Mouse (Mus musculus) granulocyte monocyte progenitor cell, adult 5-6 weeks (primary cell): ENCODE measurements around the gene Vmp1. TPM values are rescaled to one million over a fixed set of nuclear protein-coding genes. Genes with fewer than 3 reads are reported as not detected.

Experiments used
- ATAC-seq: replicated peaks from 2 replicates; pipeline ENCODE4 v1.8.0; 2016; ENCODE audit warnings: mild to moderate bottlenecking, moderate TSS enrichment, inconsistent platforms; ENCODE audit not compliant: poor library complexity, severe bottlenecking
- total RNA-seq, 2 experiments: library from RNA; stranded (forward) in 1 of 2; stranded (reverse) in 1 of 2; fragments of 200-712, 200-1000 nt in 1 of 2; fragments of >200 nt in 1 of 2; fragmentation: Nextera tagmentation in 1 of 2; gene quantifications; 2 replicates each; pipeline ENCODE4 v1.2.3; 2014 to 2017

Vmp1 gene
- total RNA-seq (2014; fragmentation: Nextera tagmentation), result 61.1 and 83.8 TPM in 2 replicates
- total RNA-seq (2017), result 79.1 and 105 TPM in 2 replicates

DNA sequence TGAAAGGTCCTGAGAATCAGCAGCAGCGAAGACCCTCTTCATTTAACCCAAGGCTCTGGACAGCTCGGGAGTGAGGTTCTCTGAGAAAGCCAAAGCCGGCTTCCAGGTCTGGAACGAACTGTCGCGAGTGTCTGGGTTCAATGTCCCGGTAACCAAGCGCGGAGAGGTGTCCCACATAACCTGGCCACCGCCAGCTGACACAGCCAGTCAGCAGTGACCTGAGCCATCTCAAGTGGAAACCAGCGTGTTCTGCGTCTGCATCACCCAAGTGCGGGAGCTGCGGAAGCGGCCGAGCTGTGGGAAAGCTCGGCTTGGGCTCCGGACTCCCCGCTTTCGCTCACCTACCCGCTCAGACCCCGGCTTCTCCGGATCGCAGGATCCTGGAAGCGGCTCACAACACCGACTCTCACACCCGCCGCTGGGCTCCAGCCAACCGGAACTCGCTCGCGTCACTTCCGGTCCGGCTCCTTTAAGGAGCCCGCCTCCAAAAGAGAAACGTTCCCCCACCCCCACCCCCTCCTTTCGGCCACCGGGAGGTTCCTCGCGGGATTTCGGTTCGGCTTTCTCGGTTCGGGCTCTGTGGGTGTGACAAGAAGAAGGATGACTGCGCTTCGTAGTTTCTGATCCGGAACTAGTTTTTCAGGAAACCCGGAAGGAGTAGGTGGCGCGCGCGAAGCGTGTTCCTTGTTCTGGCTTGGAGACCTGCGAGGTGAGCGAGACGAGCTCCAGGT, at the start of gene Vmp1, which contains the start of gene Ptrh2:
TSS of gene Vmp1 (minus strand) at position 442 of the 731 bp plus-strand sequence.
TSS of gene Ptrh2 (plus strand) at position 591 of the 731 bp plus-strand sequence.
- peak; percentile 92 for ATAC-seq

DNA sequence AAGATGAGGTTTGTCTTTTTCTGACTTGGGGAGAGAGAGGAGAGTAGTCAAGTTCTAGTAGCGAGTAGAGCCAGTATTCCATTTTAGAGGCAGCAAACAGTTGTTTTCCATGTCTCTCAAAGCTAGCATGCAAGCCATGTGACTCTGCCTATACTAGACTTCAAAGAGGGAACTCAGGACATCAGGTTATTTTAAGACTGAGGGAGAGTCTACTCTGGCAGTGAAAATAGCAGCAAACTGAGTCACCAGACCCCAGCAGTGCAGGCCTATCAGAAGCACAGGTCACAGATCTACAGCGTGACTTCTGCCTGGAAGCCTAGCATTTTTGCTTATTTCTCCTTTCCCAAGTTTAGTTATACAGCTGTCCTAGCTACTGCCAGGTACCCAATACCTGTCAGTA, 47.8 kb upstream of the Vmp1 start:
- no peak for ATAC-seq

DNA sequence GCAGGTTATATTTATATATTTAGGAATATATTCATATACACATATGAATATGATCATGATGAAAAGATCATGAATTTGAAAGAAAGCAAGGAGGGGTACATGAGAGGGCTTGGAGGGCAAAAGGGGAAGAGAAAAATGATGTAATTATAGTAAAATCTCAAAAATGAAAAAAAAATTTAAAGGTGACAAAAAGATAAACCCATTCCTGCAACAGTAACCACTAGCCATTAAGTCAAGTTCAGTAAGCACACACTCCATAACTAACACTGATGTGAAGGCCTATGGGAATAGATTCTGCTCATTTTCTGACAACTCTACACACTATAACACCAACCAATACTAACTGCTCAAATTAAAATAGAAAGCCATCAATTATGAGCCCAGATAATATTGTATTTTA, 42.0 kb upstream of the Vmp1 start:
- ATAC-seq, result no peak

DNA sequence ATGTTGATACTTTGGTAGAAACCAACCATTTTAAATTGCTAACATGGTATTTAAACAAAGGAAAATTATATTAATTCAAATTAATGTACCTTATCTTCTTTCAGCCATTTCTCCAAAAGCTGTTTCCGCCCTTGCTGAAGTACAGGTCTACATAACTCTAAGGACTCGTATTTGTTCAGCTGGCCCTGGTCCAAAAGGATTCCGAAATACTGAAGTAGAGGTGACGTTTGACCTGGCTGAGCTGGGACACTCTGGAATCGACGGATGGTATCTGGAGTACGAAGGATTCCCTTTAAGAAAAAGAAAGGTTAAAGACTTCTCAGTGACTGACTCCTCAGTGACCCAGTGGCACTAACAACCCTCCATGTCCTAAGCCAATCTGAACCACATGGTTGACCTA, 41.3 kb upstream of the Vmp1 start:
- ATAC-seq, result no peak

DNA sequence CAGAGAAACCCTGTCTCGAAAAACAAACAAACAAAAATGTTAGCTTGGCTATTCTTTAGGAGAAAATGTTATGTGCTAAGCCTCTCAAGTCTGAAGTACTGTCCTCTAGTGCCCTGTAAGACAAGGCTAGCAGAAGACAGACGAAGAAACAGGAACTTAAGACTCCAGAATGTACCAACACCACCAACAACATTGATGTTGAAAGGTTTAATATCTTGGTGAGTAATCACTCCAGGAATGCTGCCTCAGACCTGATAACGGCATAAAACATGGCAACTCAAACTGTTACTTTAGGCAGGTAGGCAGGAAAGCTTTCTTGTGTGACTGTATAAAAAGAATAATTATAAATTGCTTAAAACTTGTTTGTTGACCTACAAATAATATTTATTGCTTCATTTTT, 40.4 kb upstream of the Vmp1 start:
- ATAC-seq, result peak; percentile 90

DNA sequence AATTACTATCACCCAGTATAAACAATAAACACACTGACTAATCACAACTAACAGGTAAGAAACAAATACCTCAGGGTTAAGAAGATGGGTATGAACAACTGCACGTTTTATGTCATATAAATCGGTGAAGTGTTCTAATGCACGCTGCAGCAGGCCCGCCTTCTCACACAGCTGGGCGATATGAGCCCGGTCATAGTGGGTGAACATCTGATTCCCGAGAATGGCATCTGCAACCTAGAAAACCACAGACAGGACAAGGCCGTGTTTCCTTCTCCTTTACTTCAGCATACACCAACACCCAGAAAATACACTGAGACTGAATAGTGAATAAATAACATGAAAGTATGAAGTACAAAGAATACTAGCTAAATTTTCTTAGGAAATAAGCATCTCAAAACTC, 35.8 kb upstream of the Vmp1 start:
- peak; percentile 67 for ATAC-seq

DNA sequence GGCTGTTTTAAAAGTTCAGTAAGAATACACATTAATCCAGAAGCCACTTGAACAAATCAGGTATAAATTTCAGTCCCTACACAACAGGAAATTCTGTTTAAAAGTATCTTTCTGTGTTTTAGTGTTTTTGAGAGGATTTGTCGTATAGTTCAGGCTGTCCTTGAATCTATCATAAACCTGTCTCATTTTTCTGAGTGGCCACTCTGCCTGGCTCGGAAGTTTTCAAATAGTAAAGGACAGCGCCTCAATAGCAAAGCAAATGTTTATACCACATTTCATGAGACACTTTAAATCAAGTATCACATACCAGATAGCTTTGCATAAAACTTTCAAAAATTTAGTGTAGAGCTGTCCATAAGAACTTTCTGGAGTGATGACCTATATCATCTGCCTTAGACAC, 34.7 kb upstream of the Vmp1 start:
- ATAC-seq, result no peak

DNA sequence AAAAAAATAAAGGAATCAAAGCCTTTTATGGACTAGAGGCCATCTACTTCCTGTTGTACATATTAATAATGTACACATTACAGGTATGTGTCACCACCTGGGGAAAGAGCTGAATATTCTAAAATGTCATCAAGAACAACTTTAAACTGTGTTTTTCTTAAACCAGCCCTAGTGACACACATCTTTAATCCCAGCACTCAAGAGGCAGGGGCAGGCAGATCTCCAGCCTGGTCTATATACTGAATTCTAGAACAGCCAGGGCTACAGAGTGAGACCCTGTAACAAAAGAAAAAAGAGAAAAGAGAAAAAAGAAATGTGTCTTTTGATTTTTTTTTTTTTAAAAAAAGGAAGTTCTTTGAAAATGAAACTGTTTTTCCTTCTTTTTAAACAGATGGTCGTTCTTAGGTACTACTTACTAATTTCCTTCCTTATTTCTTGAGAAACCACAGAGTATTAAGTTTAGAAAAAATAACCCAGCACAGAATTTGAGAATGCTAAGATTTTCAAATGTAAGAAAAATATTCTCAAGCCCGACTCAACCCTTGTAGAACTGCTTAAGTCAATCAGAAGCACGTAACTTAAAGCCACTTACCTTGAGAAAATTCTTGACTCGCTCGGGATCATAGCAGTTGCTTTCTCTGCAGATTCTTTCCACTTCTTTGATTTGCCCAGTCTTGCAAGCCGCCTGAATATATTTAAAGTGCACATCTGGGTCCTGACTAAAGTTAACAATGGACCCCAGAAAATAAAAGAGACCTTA, 33.9 kb upstream of the Vmp1 start:
- peak; percentile 56 for ATAC-seq

DNA sequence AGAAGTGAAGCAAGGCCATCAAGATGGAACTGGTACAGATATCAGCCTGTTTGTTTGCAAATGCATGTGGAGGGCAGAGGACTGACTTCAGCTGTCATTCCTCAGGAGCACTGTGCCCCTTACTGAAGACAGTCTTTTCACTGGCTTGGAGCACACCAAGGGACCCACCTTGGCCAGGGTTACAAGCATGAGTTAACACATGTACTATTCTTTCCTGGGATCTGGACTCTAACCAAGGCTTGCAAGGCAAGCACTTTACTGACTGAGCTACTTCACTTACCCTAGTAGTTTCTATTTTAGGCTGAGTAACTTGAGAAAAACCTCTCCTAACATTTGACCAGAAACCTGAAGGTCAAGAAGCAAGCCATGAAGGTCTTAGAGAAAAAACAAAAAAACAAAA, 31.0 kb upstream of the Vmp1 start:
- ATAC-seq, result no peak

DNA sequence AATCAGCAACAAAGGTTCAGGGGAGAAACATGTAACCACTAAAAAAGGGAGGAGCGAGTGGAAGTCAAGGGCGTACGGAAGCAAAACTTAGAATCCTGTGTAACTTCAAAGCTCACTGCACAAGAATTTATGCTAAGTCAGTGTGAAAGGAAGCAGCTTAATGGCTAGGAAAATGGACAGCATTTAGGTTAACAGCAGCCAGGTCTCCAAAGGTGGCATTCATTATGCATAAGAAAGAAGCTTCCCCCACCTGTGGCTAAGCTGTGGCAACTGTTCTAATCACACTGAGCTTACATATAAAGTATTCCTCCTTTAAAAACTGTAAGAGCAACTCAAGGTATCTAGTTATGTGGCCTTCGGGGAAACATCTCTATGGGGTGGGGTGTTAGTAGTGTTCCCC, 17.5 kb upstream of the Vmp1 start:
- ATAC-seq, result no peak

DNA sequence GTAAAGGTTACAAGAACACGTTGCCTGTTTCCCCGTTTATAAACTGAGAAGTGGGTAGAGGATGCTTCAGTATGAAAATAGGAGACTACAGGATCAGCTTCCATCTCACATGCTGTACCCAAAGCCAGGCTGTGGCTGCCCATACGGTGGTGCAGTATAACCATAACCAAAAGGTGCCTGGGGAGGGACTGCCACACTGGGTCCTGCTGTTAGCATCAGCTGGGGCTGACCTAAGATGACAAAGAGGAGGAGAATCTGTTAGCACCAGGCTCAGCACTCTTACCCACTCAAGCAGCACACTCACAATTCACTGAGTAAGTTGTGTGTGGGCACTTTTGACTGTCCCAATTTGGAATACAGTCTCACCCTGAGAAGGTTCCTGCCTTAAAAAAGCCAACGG, 11.8 kb upstream of the Vmp1 start:
- ATAC-seq, result no peak

DNA sequence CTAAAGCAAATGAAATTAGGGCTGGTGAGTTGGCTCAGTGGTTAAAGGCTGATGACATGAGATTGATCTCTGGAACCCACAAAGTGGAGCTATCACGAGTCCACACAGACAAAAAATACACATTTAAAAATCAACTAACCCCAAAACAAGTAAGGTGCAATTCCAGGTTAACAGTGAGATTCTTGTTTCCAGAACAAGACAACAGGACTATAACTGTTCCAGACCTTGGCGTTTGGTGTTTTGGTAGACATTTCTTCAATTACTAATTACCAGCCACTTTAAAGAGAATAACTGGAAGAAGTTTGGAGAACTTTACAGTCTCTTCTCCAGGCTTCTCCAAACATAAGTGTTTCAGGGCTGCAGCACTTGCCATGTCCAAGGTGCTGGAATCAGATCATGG, 8.9 kb upstream of the Vmp1 start:
- ATAC-seq, result no peak

DNA sequence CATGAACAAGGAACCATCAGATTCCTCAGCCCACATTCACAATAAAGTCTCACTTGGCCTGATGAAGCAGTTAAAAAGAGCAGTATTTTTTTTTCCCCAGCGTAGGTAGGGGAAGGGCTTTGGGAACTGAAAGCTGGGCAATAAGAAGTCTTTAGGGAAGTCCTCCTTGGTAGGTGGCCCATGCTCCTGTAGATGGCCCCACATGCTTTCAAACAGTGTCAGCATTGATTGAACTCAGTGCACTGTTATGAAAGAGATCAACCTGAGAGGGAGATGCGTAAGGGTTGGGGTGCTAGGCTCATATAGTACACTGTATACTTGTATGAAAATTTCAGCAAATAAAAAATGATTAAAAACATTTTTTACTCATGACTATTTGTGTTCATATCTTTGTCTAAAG, 8.3 kb upstream of the Vmp1 start:
- ATAC-seq, result peak; percentile 58

DNA sequence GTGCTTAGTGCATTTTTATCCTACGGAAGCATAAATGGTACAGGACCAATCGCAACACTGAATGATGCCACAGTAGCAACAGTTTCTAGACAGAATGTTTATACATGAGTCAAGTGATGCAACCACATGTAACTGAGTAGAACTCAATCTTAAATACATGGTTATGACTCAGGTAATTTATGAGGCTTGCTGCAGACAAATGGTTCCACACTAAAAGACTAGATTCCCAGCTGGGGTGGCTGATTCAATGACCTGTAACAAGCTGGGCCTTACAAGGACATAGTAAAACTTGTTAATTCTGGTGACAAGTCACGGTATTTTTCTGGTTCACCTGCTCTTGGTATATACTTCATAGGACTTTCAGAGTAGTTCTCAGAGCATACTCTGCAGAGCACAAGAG, 7.8 kb upstream of the Vmp1 start:
- ATAC-seq, result no peak

DNA sequence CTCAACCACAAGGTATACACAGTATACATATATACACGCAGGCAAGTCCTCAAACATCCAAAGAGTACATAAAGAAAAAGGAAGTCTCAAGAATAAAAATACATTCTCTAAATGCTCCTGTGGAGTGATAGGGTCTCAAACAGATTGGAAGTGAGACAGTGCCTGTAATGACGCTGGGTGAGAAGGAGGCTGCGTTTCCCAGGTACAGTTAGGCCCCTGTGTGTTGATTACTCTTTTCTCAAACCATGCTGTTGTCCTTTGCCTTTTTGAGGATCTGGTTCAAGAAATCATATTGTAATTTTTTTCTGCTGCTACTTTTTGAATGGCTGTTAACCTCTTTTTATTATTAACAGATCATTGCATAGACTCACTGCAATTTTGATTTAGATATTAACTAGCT, 6.7 kb upstream of the Vmp1 start:
- no peak for ATAC-seq

DNA sequence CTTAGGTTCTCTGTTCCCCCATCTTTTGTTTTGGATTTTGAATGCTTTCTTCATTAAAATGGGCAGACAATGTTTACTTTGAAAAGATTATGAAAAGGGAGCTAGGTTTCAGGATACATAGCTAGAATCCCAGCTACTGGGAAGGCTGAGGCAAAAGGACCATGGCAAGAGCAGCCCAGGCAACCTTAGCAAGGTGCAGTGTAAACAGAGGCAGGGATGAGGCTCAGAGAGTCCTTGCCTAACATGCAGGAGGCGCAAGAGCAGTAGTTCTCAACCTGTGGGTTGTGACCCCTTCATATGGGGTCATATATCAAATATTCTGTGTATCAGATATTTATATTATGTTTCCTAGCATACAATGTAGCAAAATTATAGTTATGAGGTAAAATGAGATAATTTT, 1.7 kb upstream of the Vmp1 start:
- ATAC-seq, result no peak

DNA sequence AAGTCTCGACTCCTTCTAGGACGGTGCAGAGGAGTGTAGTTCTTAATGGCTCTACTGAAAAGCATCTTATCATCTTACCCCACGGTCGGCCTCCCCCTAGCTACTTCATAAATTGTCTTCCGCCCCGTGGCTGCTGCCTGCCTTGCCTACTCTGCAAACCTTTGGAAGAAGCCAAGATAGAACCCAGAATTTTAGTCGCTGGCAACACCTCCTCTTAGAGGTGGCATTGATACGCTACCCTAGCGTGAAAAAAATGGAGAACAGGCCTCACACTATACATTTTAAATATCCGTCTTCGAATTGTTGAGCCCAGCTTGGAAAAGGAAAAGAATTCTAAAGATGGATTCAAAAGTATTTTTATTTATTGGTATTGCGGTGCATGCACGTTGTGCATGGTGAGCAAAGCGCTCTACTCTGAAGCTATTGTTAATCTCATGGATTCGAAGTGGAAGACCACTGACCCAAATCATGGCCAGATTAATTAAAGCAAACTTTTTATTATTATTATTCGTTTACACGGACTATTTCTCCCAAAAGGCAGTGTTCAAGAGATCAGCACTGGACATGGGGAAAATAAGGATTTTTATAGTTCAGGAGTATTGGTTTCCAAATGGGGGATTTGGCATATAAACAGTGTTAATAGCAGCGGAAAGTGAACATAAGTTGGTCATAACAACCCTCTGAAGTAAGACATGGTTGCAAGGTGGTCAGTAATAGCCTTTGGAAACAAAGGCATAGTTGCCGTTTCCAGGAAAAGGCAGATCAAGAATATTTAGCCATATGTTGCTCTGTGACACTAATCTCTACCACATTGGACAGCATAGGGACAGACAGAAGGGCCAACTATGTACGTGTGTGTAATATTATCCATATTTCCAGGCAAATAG, 733 bp upstream of the Vmp1 start:
- ATAC-seq, result no peak; the same call in 1 of the 2 replicates

DNA sequence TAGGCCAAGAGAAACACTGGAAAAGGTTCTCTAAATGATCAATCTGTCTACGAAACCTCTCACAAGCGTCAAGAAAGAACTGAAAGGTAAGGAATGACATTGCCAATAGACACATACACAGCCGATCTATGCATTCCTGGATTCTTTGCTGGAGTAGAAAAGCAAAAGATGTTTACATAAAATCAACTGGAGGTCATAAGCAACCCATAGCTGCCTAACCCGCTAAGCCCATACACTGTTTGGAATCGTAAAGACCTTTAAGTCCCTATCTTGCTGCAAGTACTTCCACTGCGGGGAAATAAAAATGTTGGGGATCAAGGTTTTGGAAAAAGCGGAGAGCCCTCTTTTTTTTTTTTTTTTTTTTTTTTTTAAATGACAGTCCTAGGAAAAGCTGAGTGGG, 775 bp downstream of the Vmp1 start:
- no peak for ATAC-seq

DNA sequence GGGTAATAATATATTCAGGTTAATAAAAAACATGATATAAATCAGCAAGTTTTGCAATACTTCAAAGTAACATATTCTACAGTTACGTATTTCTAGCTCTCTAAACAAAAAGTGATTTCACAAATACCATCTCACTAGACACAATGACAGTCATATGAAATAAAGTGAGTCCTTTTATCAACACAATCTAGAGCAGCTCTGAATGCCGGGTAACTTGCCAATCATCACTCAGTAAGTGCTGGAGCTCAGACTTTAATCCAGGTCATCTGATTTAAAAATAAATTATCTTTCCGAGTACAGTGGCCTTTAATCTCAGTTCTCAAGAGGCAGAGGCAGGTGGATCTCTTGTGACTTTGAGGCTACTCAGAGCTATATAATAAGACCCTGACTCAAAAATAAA, 2.2 kb downstream of the Vmp1 start:
- no peak for ATAC-seq

DNA sequence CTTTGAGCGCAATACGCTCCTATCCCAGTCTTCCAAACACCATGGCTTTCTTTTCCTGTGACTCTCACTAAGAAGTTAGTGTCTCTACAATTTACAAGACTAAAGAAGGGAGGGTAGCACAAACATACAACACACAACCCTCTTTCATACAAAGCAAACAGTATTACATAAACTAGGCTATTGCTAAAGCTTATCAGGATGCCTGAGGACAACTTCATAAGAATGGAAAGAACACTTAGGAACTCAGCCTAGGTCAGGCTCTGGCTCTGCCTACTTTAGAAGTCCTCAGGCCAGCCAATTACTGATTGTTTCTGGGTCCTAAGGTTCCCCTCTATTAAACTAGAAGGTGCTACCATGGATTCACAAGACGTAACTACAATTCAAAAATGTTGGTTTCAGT, 2.9 kb downstream of the Vmp1 start:
- ATAC-seq, result no peak

DNA sequence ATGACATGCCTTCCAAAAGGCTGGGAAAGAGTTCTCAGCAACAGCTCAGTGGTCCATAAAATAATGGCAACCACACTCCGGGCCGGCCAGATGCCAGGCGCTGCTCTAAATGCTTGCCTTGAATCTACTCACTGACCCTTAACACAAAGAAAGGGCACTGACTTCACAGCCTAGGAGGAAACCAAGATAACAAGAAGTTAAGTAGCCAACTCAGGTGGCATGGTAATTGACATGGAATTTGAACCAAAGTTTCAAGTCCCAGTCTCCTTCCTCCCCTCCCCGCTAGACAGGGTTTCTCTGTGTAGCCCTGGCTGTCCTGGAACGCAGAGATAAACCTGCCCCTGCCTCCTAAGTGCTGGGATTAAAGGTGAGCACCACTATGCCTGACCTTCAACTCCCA, 4.7 kb downstream of the Vmp1 start:
- ATAC-seq, result no peak
